Mouse (Mus musculus): ENCODE results near the gene Gm5416.
A peak's percentile ranks its signal among the peaks of the same experiment; 100 is the strongest.

DNA sequence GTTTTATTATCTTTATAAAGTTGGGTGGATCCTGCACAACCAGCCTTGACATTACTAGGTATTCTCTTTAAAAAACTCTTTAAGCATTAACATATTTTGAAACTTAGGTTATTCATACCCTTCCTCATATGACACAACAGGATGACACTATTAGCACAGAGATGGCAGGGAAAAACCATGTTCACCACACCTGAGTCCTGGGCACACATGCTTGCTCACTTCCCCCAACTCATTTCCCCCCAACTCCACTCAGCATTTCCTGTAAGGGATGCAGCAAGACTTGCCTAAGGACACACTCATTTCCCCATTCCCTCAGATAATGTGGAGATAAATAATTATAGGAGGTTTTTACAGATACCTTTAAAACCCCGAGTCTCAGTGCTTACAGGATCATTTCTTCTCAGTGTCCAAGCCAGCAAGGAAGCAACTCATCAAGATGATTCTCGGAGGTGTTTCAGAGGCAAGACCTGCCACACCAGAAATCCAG is at the start of gene Gm5416:
- TF ChIP-seq CTCF (IDR thresholded peaks at IDR 0.05; ENCODE audit: low read depth) = no peak
- TF ChIP-seq EP300 (IDR thresholded peaks at IDR 0.05; ENCODE audit: low read depth) = peak; percentile 77
